Mouse (Mus musculus) neural tube, postnatal 0 days (tissue): ENCODE data around the gene Coq10a. TPM values are rescaled to one million over a fixed set of nuclear protein-coding genes. Genes with fewer than 3 reads are reported as not detected.

Experiments
- microRNA-seq: library from miRNA; unstranded; fragments of <30 nt; microRNA quantifications from one replicate; pipeline ENCODE4, GENCODE M21; 2016
- polyA plus RNA-seq: library from polyadenylated mRNA; unstranded; fragments of >200 nt; fragmentation: Nextera tagmentation; extraction: Ambion mirVana; gene quantifications from 2 replicates; pipeline ENCODE4 v1.2.1, GENCODE M21; 2015

Gene Coq10a
- 53.4 and 56.3 TPM in 2 replicates for polyA plus RNA-seq

DNA sequence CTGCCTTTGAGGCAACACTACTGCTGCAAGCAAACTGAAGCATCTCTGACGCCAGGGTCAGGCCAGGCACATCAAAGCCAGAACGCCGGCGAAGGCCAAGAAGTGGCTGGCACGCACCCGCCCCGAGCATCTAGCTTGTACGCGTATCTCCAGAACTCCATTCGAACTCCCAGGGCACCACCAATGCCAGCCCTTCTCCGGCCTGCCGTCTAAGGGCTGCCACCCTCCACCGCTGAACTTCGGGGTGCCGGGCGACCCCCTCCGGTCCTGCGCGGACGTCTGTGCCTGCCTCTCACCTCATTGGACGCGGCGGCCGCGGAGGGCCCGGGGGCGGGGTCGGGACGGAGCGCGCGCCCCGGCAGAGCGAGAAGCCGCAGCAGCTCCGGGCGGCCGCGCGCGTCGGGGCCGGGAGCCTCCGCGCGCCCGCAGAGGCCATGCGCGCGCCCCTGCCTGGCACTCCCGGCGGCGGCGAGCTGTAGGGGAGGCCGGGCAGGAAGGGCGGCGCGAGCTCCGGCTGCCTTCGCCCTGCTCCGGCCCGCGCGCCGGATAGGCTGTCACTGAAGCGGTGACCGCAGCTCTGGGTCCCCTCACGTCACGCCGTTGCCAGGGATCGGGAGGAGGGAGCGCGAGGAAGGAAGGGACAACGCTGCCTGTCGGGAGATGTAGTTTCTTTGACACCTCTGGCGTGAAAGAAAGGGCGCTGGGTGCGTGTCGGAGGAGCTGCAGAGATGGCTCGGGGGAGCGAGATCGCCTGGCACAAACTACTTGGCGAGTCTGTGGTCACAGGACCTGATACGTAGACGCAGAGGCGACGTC is at the start of gene Coq10a:
Coq10a (minus strand) TSS at position 596 of the 816 bp plus-strand sequence.

DNA sequence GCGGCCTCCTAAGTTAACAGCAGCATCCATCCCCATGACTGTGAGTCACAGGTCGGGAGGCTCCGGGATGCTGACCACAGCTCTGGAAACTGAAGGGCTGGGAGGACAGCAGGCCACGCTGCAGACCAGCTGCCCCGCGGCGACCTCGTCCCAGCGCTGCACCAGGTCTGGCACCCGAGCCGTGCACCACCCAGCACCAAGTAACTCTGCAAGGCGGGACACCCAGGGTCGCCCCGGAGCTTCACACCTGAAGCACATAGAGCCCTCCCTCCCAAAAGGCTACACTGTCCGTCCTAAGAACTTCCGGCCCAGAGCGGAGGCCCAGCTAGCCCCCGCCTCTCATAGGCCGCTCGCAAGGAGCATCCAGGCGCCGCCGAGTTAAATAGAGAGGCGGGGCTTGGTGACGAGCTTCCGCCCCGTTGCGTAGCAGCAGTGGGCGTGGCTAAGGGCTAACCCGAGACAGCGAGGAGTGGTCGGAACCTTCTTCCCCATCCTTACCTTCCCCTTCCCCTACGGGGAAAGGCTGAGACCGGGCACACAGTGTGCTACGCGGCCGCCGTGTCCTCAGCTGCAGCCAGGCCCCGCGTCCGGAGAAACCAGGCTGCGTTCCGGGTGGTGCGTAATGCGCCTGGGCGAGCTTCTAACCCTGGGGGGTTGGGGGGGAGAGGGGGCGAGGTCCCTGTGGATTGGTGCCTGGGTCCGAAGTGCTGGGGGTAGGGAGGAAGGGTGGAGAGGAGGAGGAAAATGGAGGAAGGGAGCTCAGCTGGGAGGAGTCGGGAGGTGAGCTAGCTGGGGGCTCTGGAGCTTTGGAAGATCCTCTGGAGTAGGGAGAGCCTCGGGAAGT is 42.6 kb upstream of the Coq10a start, which contains the start of the genes Nabp2 and Rnf41:
Nabp2 (minus strand) TSS at position 282 of the 844 bp plus-strand sequence.
Rnf41 (plus strand) TSS at position 447 of the 844 bp plus-strand sequence.

DNA sequence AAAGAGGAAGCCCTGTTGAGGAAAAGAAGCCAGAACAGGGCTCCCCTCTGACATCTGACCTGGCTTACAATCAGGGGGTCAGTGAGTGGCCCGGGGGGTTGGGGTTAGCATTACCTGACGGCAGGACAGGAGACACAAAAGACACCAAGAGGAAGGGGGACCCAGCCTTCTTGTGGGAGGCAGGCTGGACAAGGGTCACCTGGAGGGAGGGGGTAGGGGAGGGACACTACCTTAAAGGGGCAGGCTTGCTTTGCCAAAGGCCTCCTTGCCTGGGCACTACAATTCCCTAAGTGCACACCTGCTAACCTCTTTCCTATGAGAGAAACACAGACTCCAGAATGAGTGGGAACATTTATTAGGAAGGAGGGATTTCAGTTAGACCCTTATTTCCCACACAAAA is 32.3 kb upstream of the Coq10a start, which contains the start of gene Slc39a5:
Slc39a5 (minus strand) TSS at position 174 of the 400 bp plus-strand sequence.

DNA sequence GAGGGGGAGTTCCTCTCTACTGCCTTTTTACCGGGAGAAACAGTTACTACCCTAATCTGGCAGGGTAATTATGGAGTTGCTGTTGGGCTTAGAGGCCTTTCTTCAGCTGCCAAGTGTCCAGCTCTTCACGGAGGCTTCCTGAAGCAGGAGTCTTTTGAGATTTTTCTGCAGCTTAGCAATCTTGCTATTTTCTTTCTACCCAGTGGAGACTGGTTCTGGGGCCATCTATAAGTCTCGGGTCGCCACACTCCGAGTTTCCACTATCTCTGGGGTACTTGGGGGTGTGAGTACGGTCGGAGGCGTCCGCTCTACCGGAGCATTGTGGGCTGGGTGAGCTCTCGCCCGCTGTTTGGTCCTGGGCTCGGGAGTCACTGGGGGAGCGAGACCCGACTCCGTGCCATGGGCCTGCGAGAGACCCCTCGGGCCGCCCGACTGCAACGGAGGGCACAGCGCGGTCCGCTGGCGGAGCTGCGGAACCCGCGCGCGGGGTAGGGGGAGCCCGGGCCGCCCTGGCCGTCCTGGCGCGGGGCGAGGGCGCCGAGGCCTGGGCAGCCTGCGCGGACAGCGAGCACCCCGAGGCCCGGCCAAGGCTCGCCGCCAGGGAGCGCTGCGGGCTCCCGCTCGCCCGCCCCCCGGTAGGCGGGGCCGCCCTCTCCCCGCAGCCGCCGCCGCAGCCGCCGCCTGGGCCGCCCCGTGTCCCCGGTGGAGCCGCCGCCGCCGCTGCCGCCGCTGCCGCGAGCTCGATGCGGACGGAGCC is 7.8 kb upstream of the Coq10a start, which contains the start of gene Ankrd52:
Ankrd52 (plus strand) TSS at position 661 of the 757 bp plus-strand sequence.

DNA sequence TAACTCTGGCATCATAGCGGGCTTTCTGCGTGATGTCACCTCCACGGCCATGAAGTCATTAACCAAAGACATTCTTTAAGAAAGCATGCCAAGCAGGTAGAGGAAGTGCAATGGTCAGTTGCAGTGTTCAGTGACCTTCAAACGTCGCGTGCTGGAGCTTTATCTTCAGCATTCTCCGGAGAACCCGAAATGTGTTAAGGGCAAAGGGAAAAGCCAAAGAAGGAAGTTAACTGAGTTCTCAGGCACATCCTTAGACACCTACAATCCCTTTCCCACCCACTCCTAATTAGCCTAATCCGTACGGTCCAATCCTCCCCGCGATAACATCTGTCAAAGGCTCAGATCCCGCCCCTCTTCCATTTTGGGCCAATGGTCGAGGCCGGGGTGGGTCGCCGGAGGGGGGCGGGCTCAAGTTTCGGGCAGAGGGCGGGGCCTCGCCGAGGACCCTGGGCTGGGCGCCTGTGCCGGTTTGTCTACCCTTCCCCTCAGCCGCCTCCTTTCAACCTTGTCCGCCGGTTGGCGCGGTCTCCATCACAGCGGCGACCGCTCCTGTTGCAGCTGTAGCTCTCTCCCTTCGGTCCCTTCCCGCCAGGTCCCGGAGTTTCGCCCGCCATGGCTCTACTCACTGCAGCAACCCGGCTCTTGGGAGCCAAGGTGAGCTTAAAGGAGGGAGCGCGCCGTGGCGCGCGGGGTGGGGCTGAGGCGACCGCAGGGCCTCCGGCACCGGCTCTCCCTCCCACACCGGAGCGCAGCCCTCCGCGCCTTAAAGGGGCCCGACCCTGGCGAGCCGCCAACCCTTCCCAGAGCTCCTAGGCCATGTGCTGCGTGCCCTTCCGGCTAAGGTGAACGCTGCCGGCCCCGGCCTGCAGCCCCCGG is 31.3 kb downstream of the Coq10a start, which contains the start of gene Cs:
Cs (plus strand) TSS at position 429 of the 876 bp plus-strand sequence.

DNA sequence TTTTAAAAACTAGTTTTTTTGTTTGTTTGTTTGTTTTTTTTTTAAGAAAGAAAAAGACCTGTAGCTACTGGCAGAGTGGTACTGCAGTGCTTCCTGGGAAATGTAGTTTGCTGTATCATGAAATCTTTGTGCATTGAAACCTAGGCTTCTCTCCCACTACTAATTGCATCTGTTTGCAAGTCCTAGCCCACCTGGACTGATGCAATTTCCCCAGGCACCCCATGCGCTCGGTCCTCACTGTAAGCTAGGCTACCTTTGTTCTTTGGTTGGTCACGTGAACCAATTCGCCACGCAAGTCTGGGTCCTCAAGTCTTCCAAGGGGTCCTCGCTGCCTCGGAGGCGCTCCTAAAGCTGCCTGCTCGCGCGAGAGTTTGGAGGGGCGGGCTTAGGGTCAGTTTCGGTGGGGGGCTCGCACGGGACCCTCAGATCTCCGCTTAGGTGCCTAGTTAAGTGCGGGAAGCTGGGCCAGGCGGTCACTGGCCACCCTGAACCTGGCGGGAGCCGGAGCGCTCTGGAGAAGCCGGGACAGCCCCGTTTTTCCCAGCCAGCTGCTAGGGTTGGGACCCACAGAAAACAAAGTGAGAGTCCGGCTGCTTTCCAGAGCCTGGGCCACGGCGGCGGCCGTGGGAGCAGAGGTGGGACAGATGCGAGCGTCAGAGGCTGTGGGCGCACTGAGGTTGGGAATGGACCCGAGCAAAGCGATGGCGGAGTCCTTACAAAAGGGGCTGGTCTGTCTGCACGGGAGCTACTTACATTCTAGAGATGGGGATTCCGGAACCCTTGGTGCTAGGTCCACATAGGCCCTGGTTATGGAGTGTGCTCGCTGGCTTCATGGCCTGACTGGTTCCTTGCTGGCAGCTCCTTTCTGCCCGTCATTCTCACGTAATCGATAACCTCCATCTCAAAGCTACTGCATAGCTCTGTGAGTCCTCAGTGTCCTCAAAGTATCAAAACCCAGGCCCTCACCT is 46.4 kb downstream of the Coq10a start, which contains the start of gene Cnpy2:
Cnpy2 (plus strand) TSS at position 319 of the 968 bp plus-strand sequence.

Small RNA genes lying within 50 kb of the gene (microRNA-seq; reads per million reads assigned to microRNA genes)
- gene Gm25361 (not detected), gene Gm26308 (not detected), gene Mir6914 (0.87 reads per million), gene Mir6915 (1.5 reads per million)

Other genes with a start within 250 kb of the Coq10a start
- gene Rbms2, start 188.7 kb downstream of the Coq10a start, polyA plus RNA-seq = 6.5 and 7.0 TPM in 2 replicates
- gene Gls2, start 174.5 kb downstream of the Coq10a start, polyA plus RNA-seq = 2.4 and 3.4 TPM in 2 replicates
- gene Spryd4, start 157.2 kb downstream of the Coq10a start, polyA plus RNA-seq = 25.4 and 26.1 TPM in 2 replicates
- not detected in 2 replicates for gene Mip, start 143.2 kb downstream of the Coq10a start, polyA plus RNA-seq
- 11.0 and 13.3 TPM in 2 replicates for gene Timeless, start 136.9 kb downstream of the Coq10a start, polyA plus RNA-seq
- not detected in 2 replicates for gene Apon, start 114.9 kb downstream of the Coq10a start, polyA plus RNA-seq
- 0.52 and 0.73 TPM in 2 replicates for gene Apof, start 100.3 kb downstream of the Coq10a start, polyA plus RNA-seq
- 12.7 and 12.8 TPM in 2 replicates for gene Stat2, start 98.4 kb downstream of the Coq10a start, polyA plus RNA-seq
- 0.13 and 0.40 TPM in 2 replicates for gene Il23a, start 70.2 kb downstream of the Coq10a start, polyA plus RNA-seq
- 11.9 and 14.3 TPM in 2 replicates for gene Pan2, start 65.7 kb downstream of the Coq10a start, polyA plus RNA-seq
- gene Cnpy2, start 46.5 kb downstream of the Coq10a start, polyA plus RNA-seq = 196 and 205 TPM in 2 replicates
- 251 and 275 TPM in 2 replicates for gene Cs, start 31.3 kb downstream of the Coq10a start, polyA plus RNA-seq
- 10.7 and 13.3 TPM in 2 replicates for gene Ankrd52, start 8.1 kb upstream of the Coq10a start, polyA plus RNA-seq
- 0.67 and 1.3 TPM in 2 replicates for gene Slc39a5, start 32.2 kb upstream of the Coq10a start, polyA plus RNA-seq
- gene Nabp2, start 42.5 kb upstream of the Coq10a start, polyA plus RNA-seq = 145 TPM in 2 replicates
- 65.5 and 72.9 TPM in 2 replicates for gene Rnf41, start 42.7 kb upstream of the Coq10a start, polyA plus RNA-seq
- gene Smarcc2, start 90.3 kb upstream of the Coq10a start, polyA plus RNA-seq = 93.1 and 115 TPM in 2 replicates
- 1,126 and 1,148 TPM in 2 replicates for gene Myl6, start 125.1 kb upstream of the Coq10a start, polyA plus RNA-seq
- gene Myl6b, start 129.7 kb upstream of the Coq10a start, polyA plus RNA-seq = 8.3 and 8.4 TPM in 2 replicates
- 16.5 and 17.8 TPM in 2 replicates for gene Esyt1, start 156.9 kb upstream of the Coq10a start, polyA plus RNA-seq
- gene Zc3h10, start 178.8 kb upstream of the Coq10a start, polyA plus RNA-seq = 13.7 and 14.0 TPM in 2 replicates
- 2,536 and 2,780 TPM in 2 replicates for gene Rpl41, start 180.3 kb upstream of the Coq10a start, polyA plus RNA-seq
- 97.4 and 109 TPM in 2 replicates for gene Pa2g4, start 197.0 kb upstream of the Coq10a start, polyA plus RNA-seq
- 2.8 and 3.5 TPM in 2 replicates for gene Erbb3, start 220.7 kb upstream of the Coq10a start, polyA plus RNA-seq